Mouse (Mus musculus) retina, postnatal 1 day (tissue): Measurements from ENCODE around the gene D17H6S53E.

Source experiments
- DNase-seq: peaks from one replicate; pipeline ENCODE4 v3.0.0-alpha.2; 2012

Gene D17H6S53E

GRCm38 (mm10) chr17:35126206-35126611 is at the start of gene D17H6S53E:
Gene D17H6S53E, plus strand, starts transcription at chr17:35126373.
- peak; percentile 82 for DNase-seq

DNA sequence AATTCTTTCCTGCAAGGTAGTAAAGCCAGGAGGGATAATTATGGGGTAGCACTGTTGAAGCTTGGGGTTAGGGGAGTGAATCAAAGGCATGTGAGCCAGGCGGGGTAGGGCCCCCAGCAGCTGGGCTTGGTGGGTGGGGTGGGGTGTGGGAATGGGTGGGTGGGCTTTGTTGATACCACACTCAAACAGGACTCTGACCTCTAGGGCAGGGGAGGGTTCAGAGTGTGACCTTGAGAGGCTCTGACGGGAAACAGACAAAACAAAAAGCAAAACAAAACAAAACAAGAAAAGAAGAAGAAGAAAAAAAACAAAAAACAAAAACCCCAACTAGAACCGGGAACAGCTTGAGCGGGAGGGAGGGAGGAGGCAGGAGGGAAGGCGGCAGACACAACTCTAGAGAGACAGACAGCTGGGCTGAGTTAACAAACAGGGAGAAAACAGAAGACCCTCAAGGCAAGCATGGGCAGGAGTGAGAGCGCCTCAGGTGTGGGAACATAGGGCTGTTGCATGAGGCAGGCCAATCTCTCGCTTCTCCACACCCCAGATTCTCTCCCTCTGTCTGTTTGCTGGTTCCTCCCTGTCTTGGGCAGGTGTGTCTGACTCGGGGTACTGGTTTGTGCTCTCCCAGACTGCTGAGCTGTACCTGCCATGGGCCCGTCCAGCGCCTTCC is 49.5 kb upstream of the D17H6S53E start, which contains the start of gene Ly6g6e:
Ly6g6e (plus strand) TSS at position 396 of the 670 bp plus-strand sequence.
- no peak for DNase-seq

DNA sequence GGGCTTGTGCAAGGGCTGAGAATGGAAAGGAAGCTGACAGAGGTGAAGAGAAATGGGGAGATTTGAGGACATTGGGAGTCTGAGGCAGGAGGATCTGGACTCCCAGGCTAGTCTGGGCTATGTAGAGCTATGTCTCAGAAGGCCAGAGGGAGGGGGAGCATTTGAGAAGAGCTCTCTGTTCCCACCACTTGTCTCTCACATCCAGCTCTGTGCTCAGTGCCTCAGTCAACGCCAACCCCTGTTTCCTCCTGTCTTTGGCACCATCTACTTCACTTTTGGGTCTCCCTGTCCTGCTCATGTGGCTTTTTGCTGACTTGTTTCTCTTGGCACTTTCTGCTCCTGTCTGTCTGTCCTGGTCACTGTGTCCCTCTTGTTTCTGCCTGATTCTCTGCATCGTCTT is 48.9 kb upstream of the D17H6S53E start:
- no peak for DNase-seq

DNA sequence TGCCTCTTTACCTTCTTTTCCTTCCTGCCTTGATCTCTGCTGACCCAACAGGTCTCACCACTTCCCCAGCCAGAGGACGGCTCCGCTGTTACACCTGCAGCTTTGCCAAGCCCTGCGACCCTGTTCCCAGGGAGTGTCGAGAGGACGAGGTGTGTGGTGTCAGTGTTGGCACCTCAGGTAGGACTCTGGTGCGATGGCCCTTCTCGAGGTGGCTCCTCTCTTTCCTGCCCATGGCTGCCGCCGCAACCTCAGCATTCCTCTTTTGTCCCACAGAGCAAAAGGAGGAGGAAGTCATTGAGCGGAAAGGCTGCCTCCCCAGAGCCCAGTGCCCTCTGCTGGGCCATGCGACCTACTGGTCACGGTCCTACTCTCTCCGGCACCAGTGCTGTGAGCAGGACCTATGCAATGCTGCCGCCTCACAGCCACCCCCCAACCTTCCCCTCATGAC is 48.4 kb upstream of the D17H6S53E start, which contains the start of gene Ly6g6d:
Ly6g6d (minus strand) TSS at position 280 of the 448 bp plus-strand sequence.
- peak; percentile 69 for DNase-seq

GRCm38 (mm10) chr17:35079778-35080177 is 46.4 kb upstream of the D17H6S53E start:
- no peak for DNase-seq

DNA sequence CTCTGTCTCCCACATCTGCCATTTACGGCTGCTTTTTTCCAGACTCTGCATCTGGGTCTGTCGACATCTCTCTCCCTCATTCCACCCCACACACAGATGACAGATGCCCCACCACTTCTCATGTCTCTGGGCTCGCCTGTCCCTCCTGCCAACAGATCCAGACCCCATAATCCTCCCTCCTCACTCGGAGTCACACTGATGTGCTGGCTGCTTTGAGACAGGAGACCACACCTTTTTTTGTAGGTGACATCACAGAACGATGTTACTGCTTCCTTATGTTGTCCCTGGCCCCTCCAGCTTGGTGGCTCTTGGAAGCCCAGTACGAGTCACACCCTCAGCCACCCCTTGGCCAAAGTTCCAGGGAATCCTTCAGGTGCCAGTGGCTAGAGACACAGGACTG is 45.9 kb upstream of the D17H6S53E start:
- DNase-seq = no peak

DNA sequence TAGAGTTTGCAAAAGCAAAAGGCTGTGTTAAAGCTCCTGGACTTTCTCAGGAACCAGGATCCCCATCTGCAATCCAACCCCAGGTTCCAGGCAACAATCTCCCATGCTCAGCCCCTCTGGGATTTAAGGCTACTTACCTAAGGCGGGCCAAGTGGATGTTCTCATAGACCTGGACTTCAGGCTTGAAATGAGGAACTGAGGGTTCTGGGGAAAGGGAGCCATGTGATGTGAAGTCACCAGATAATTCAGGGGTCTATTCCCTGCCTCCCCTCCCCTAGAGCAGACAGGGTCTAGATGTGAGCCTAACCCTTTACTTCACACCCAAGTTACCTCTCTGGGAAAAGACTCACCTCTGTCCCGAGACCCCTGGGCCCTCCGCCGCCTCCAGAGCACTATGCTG is 45.5 kb upstream of the D17H6S53E start:
- DNase-seq = no peak

- DNase-seq = no peak
These were observed 43.2 kb upstream of the D17H6S53E start for GRCm38 (mm10) chr17:35082841-35083576.

DNA sequence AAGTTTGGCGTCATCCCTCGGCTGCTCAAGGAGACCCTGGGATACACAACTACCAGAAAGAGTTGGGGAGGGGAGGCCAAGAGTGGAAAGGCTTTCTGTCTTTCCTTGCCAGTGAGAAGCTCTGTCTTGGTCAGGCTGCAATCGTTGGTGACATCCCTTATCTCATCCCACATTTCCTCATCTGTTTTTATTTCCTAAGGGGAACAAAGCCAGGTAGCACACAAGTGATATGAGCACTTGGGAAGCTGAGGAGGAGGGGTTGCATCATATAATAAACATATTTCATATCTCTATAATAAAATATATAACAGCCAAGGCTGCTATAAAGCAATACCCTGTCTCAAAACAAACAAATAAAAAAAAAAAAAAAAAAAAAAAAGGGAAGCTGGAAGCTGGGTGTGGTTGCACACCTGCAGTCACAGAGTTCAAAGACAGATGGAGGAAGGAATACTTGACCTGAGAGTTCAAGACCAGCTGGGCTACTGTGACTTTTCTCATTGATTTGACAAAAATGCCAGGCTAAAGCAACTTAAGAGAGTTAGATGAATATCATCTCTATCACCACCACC is 42.2 kb upstream of the D17H6S53E start:
- no peak for DNase-seq

DNA sequence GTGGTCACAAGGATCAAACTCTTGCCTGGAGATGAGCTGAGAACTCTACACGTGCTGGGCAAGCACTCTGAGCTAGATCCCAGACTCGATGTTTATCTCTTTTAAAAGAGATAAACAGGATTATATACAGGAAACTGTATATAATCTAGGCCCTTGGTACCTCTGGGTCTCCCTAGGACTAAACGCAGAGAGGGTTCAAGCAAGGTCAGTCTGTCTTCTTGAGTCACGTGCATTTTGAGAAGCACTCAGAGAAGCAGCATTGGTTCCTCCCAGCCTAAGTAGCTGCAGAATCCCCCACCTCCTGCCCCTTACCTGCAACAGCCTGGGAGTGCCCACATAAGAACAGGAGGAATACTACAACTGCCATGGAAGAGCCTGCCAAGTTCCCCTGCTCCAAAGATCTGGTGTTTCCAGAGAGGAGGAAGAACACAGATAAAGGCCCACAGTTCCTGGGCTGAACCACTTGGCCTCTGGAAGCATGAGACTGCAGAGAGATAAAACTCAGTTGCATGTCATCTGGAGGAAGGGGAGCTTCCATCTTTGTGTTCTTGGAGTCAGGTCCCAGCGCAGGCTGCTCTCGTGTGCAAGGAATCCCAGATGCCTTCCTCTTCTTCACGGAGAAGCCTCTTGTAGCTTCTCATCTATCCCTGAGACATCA is 40.8 kb upstream of the D17H6S53E start, which contains the start of gene Ly6g6f:
Ly6g6f (minus strand) TSS at position 403 of the 658 bp plus-strand sequence.
- no peak for DNase-seq

DNA sequence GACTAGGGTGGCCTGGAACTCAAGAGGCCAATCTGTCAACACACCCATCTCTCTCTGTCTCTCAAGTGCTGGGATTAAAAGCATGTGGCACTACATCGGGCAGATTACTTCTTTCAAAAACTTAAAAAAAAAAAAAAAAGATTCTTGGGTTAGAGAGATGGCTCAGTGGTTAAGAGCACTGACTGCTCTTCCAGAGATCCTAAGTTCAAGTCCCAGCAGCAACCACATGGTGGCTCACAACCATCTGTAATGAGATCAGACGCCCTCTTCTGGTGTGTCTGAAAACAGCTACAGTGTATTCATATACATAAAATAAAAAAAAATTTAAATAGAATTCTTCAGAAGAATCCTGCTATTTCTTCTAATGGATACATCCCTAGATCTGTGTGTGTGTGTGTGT is 38.0 kb upstream of the D17H6S53E start:
- DNase-seq = no peak

GRCm38 (mm10) chr17:35088825-35089644 is 37.1 kb upstream of the D17H6S53E start, which contains the start of gene Abhd16a:
Gene Abhd16a, plus strand, starts transcription at chr17:35089263.
- peak; percentile 97 for DNase-seq

- no peak for DNase-seq
These were observed 35.8 kb upstream of the D17H6S53E start for GRCm38 (mm10) chr17:35090166-35090932.

- no peak for DNase-seq
These were observed 33.6 kb upstream of the D17H6S53E start for GRCm38 (mm10) chr17:35092403-35093198.

- DNase-seq = no peak
These were observed 31.5 kb upstream of the D17H6S53E start for GRCm38 (mm10) chr17:35094475-35095365.

GRCm38 (mm10) chr17:35096597-35096996 is 29.6 kb upstream of the D17H6S53E start:
- no peak for DNase-seq

- DNase-seq = no peak
These were observed 29.0 kb upstream of the D17H6S53E start for GRCm38 (mm10) chr17:35097164-35097655.

GRCm38 (mm10) chr17:35100196-35100765 is 25.9 kb upstream of the D17H6S53E start:
- no peak for DNase-seq

DNA sequence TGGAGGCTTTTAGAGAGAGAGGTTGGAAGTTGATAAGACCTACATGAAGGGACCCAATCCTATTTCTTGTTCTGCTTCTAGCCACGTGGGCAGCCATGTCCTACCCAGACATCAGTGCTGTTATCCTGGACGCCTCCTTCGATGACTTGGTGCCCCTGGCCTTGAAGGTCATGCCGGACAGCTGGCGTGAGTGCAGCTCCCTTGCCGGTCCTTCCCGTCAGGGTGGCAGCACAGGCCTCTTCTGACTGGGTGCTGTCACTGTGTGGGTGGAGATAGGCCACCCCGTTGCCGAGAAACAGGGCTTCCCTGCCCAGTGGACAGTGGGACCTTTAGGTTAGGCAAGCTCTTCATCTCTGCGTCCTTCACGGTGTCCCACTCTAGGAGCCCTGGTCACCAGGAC is 25.0 kb upstream of the D17H6S53E start:
- DNase-seq = no peak
